Mouse (Mus musculus) embryonic facial prominence, embryonic 11.5 days (tissue): ENCODE measurements around the gene Mettl26. TPM values are rescaled to one million over a fixed set of nuclear protein-coding genes. Genes with fewer than 3 reads are reported as not detected.

Experiments used
- ATAC-seq: fragments of 200-750 bp; cut with Nextera tagmentation; replicated peaks from 2 replicates; pipeline ENCODE4 v1.8.0; 2017; ENCODE audit warnings: low read depth; ENCODE audit not compliant: insufficient number of reproducible peaks, low FRiP score, low TSS enrichment
- DNase-seq: peaks from one replicate; pipeline ENCODE4 v3.0.0-alpha.2; 2015; ENCODE audit warnings: low spot score
- H3K27ac ChIP-seq: fragments of 300-500 bp; sonication (generic); replicated peaks from 2 replicates; pipeline ENCODE4 v1.5.1; 2014; ENCODE audit warnings: mild to moderate bottlenecking, low read depth, low read length, control low read depth
- H3K27me3 ChIP-seq: fragments of 300-500 bp; sonication (generic); 2 replicates; pipeline ENCODE4 v1.6.1; 2014; ENCODE audit warnings: mild to moderate bottlenecking, low read length, moderate library complexity, mixed read lengths; ENCODE audit not compliant: control insufficient read depth, insufficient read depth
- H3K36me3 ChIP-seq: fragments of 300-500 bp; sonication (generic); replicated peaks from 2 replicates; pipeline ENCODE4 v1.6.1; 2014; ENCODE audit warnings: low read depth, mild to moderate bottlenecking, low read length, moderate library complexity, mixed read lengths; ENCODE audit not compliant: control insufficient read depth, insufficient read depth
- H3K4me1 ChIP-seq: fragments of 300-500 bp; sonication (generic); 2 replicates; pipeline ENCODE4 v1.6.1; 2014; ENCODE audit warnings: low read length, mixed read lengths; ENCODE audit not compliant: control insufficient read depth, insufficient read depth
- H3K4me2 ChIP-seq: fragments of 300-500 bp; sonication (generic); 2 replicates; pipeline ENCODE4 v1.6.1; 2014; ENCODE audit warnings: low read depth, mild to moderate bottlenecking, control low read depth, low read length, moderate library complexity
- H3K4me3 ChIP-seq: fragments of 300-500 bp; sonication (generic); 2 replicates; pipeline ENCODE4 v1.5.1; 2014; ENCODE audit warnings: low read depth, low read length, control low read depth
- H3K9ac ChIP-seq: fragments of 300-500 bp; sonication (generic); replicated peaks from 2 replicates; pipeline ENCODE4 v1.6.1; 2014; ENCODE audit warnings: mild to moderate bottlenecking, control low read depth, low read length
- H3K9me3 ChIP-seq: fragments of 300-500 bp; sonication (generic); replicated peaks from 2 replicates; pipeline ENCODE4 v1.6.1; 2016; ENCODE audit warnings: mild to moderate bottlenecking, low read length, inconsistent platforms, mixed read lengths; ENCODE audit not compliant: control insufficient read depth
- WGBS: fragments of 180-500 bp; shearing (Covaris S2); extraction: QIAGEN DNeasy Blood & Tissue Kit; methylation state at CpG from one replicate; pipeline ENCODE4 v1.1.7; 2014; 5-methylcytosine and 5-hydroxymethylcytosine counted together
- polyA plus RNA-seq: library from polyadenylated mRNA; unstranded; fragments of >200 nt; fragmentation: Nextera tagmentation; extraction: Ambion mirVana; gene quantifications from 2 replicates; pipeline ENCODE4 v1.2.1, GENCODE M21; 2014

Gene Mettl26
- polyA plus RNA-seq, 1 experiment from 2014 or later: 49.8 TPM

- WGBS: 56% methylated on average over 4 of the region's 4 CpGs
- Histone ChIP-seq H3K36me3 (no peaks in the 10 kb centered on the region; the same call in none of the 2 replicates), H3K4me1 (peaks cover 14% of the 10 kb centered on the region), H3K27ac (no peak overlapping the region), H3K9me3 (no peaks in the 10 kb centered on the region), H3K27me3 (no peaks in the 10 kb centered on the region), H3K4me3 (no peak overlapping the region), H3K4me2 (no peak overlapping the region), H3K9ac (no peak overlapping the region)
- peak; percentile 36 for DNase-seq
- ATAC-seq: no peak
Measured at GRCm38 (mm10) chr17:25885636-25886035, 10.8 kb downstream of the Mettl26 start.

GRCm38 (mm10) chr17:25886806-25887205 lies 11.9 kb downstream of the Mettl26 start:
- no peaks in the 10 kb centered on the region; the same call in none of the 2 replicates for H3K36me3 ChIP-seq
- H3K9ac ChIP-seq: no peak overlapping the region
- peaks cover 3% of the 10 kb centered on the region; the same call in 1 of the 2 replicates for H3K4me1 ChIP-seq
- no peak overlapping the region for H3K4me3 ChIP-seq
- H3K27ac ChIP-seq: no peak overlapping the region
- no peaks in the 10 kb centered on the region for H3K9me3 ChIP-seq
- ATAC-seq (no peak), DNase-seq (no peak)
- H3K27me3 ChIP-seq: no peaks in the 10 kb centered on the region
- no peak overlapping the region for H3K4me2 ChIP-seq

DNA sequence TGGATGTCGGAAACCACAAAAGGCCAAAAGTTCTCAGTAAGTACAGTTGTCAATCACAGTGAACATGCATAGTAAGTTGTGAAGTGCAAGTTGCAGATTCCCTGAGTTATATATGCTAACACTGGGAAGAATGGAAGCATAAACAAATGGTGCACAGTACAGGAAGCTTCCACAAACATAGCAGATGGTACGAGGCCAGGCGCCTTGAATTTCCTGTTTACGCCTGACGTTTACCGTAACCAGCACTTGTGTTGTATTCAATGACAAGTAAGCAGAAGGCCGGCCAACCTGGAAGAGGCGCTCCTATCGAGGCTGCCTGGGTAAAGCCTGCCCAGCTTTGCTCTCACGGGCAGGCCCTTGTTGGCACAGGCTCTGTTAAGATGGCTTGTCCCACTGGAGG lies 12.6 kb downstream of the Mettl26 start:
- WGBS: 88% methylated on average over 10 of the region's 10 CpGs

DNA sequence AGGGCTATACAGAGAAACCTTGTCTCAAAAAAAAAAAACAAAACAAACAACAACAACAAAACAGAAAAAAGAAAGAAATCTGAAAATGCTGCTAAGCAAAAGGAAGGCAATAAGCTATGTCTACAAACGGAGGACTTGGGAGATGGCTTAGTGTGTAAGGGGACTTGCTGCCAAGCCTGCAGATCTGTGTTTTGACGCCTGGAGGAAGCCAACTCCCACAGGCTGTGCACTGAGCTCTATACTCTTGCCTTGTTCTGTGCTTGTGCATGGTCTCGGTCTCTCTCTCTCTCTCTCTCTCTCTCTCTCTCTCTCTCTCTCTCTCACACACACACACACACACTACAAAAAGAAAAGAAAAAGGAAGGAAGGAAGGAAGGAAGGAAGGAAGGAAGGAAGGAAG lies 14.0 kb downstream of the Mettl26 start:
- no peak for ATAC-seq
- H3K27ac ChIP-seq: no peak overlapping the region
- no peak for DNase-seq
- no peaks in the 10 kb centered on the region for H3K27me3 ChIP-seq
- 87% methylated on average over 3 of the region's 3 CpGs for WGBS
- H3K9ac ChIP-seq: no peak overlapping the region
- no peak overlapping the region for H3K4me2 ChIP-seq
- no peak overlapping the region for H3K4me3 ChIP-seq
- H3K4me1 ChIP-seq: no peaks in the 10 kb centered on the region
- no peaks in the 10 kb centered on the region; the same call in none of the 2 replicates for H3K36me3 ChIP-seq
- H3K9me3 ChIP-seq: no peaks in the 10 kb centered on the region

More for the DNA sequence above, 12.6 kb downstream of the Mettl26 start:
- H3K9ac ChIP-seq: no peak overlapping the region
- DNase-seq (no peak), ATAC-seq (no peak)
- H3K27ac ChIP-seq: no peak overlapping the region
- H3K4me2 ChIP-seq: no peak overlapping the region
- H3K4me3 ChIP-seq: no peak overlapping the region
- no peaks in the 10 kb centered on the region; the same call in none of the 2 replicates for H3K36me3 ChIP-seq
- peaks cover under 1% of the 10 kb centered on the region; the same call in 1 of the 2 replicates for H3K4me1 ChIP-seq
- H3K9me3 ChIP-seq: no peaks in the 10 kb centered on the region
- H3K27me3 ChIP-seq: no peaks in the 10 kb centered on the region

GRCm38 (mm10) chr17:25893975-25894617 lies 19.2 kb downstream of the Mettl26 start:
- Histone ChIP-seq H3K9ac (no peak overlapping the region), H3K4me3 (no peak overlapping the region), H3K27me3 (no peaks in the 10 kb centered on the region), H3K36me3 (no peaks in the 10 kb centered on the region; the same call in 1 of the 2 replicates), H3K27ac (no peak overlapping the region), H3K4me1 (no peaks in the 10 kb centered on the region), H3K4me2 (no peak overlapping the region), H3K9me3 (no peaks in the 10 kb centered on the region)
- WGBS: 23% methylated on average over 2 of the region's 2 CpGs
- peak; percentile 73; the same call in 1 of the 2 replicates for ATAC-seq
- peak; percentile 79 for DNase-seq

DNA sequence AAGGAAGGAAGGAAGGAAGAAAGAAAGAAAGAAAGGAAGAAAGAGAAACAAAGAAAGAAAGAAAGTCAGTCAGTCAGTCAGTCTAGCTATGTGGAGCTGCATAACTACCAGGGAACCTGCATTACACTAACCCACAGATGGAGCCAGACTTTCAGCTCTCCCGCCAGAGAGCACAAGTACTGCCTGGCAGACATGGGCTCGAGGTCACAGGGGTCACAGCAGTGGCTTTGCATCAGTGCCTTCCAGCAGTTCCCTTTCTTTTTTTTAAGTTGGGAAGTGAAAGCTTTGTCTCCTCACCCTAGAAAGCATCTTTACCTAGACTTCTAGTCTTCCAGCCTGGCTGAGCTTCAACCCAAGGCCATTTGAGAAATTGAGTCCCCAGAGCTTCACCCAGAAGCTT lies 20.5 kb downstream of the Mettl26 start:
- 27% methylated on average over 2 of the region's 2 CpGs for WGBS
- no peak overlapping the region for H3K27ac ChIP-seq
- DNase-seq: no peak

GRCm38 (mm10) chr17:25895891-25896290 lies 21.0 kb downstream of the Mettl26 start:
- Histone ChIP-seq H3K27me3 (no peaks in the 10 kb centered on the region), H3K4me2 (no peak overlapping the region), H3K4me1 (no peaks in the 10 kb centered on the region), H3K36me3 (no peaks in the 10 kb centered on the region; the same call in 1 of the 2 replicates), H3K9me3 (no peaks in the 10 kb centered on the region), H3K9ac (no peak overlapping the region), H3K27ac (no peak overlapping the region), H3K4me3 (no peak overlapping the region)
- DNase-seq (no peak), ATAC-seq (no peak)
- WGBS: 54% methylated on average over 12 of the region's 12 CpGs

More for the DNA sequence above, 20.5 kb downstream of the Mettl26 start:
- H3K36me3 ChIP-seq: no peaks in the 10 kb centered on the region
- H3K4me3 ChIP-seq: no peak overlapping the region
- no peak overlapping the region for H3K4me2 ChIP-seq
- no peak overlapping the region for H3K9ac ChIP-seq
- no peak for ATAC-seq
- no peaks in the 10 kb centered on the region for H3K27me3 ChIP-seq
- H3K9me3 ChIP-seq: no peaks in the 10 kb centered on the region
- no peaks in the 10 kb centered on the region for H3K4me1 ChIP-seq

DNA sequence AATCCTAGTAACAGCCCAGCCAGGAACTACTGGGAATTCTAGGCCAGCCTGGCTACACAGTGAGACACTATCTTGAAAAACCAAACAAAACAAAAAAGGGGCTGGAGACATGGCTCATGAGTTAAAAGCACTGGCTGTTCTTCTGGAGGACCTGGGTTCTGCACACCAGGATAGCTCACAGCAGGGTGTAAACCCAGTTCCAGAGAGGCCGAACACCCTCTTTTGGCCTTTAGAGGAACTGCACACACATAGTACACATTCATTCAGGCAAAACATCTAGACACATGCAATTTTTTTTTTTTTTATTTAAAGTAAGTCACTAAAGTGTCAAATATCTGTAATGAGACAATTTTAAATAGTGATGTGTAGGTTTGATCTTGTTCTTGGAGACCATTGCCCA lies 25.3 kb downstream of the Mettl26 start:
- ATAC-seq: no peak

More for the DNA sequence above, 25.3 kb downstream of the Mettl26 start:
- DNase-seq: no peak
- H3K27me3 ChIP-seq: no peaks in the 10 kb centered on the region
- H3K36me3 ChIP-seq: no peaks in the 10 kb centered on the region; the same call in 1 of the 2 replicates
- no peaks in the 10 kb centered on the region for H3K9me3 ChIP-seq
- no peak overlapping the region for H3K4me2 ChIP-seq
- WGBS: 90% methylated on average over 1 of the region's 1 CpGs
- no peaks in the 10 kb centered on the region for H3K4me1 ChIP-seq
- H3K27ac ChIP-seq: no peak overlapping the region
- H3K4me3 ChIP-seq: no peak overlapping the region
- no peak overlapping the region for H3K9ac ChIP-seq
